Mouse (Mus musculus) midbrain, postnatal 0 days (tissue): ENCODE data around the gene Med29. TPM values are rescaled to one million over a fixed set of nuclear protein-coding genes. Genes with fewer than 3 reads are reported as not detected.

Source experiments
- ATAC-seq: fragments of 200-750 bp; cut with Nextera tagmentation; 2 replicates; pipeline ENCODE4 v1.8.0; 2017; ENCODE audit warnings: moderate number of reproducible peaks, mild to moderate bottlenecking, moderate TSS enrichment, moderate library complexity; ENCODE audit not compliant: low FRiP score
- DNase-seq: peaks from one replicate; pipeline ENCODE4 v3.0.0-alpha.2; 2015; ENCODE audit warnings: low spot score
- H3K27ac ChIP-seq: fragments of 300-500 bp; sonication (generic); 2 replicates; pipeline ENCODE4 v1.5.1; 2014; ENCODE audit warnings: low read depth, mild to moderate bottlenecking, low read length, mixed read lengths
- H3K27me3 ChIP-seq: fragments of 300-500 bp; sonication (generic); 2 replicates; pipeline ENCODE4 v1.6.1; 2014; ENCODE audit warnings: low read length, control low read depth, mixed read lengths; ENCODE audit not compliant: insufficient read depth
- H3K36me3 ChIP-seq: fragments of 300-500 bp; sonication (generic); 2 replicates; pipeline ENCODE4 v1.6.1; 2014; ENCODE audit warnings: low read length, control low read depth, mixed read lengths; ENCODE audit not compliant: insufficient read depth
- H3K4me1 ChIP-seq: fragments of 300-500 bp; sonication (generic); 2 replicates; pipeline ENCODE4 v1.6.1; 2014; ENCODE audit warnings: mild to moderate bottlenecking, control low read depth, antibody characterized with exemption, low read length, mixed read lengths; ENCODE audit not compliant: insufficient read depth
- H3K4me2 ChIP-seq: fragments of 300-500 bp; sonication (generic); 2 replicates; pipeline ENCODE4 v1.6.1; 2014; ENCODE audit warnings: low read depth, mild to moderate bottlenecking, low read length, mixed read lengths; ENCODE audit not compliant: poor library complexity, severe bottlenecking
- H3K4me3 ChIP-seq: fragments of 300-500 bp; sonication (generic); 2 replicates; pipeline ENCODE4 v1.5.1; 2014; ENCODE audit warnings: low read depth, mild to moderate bottlenecking, low read length, moderate library complexity
- H3K9ac ChIP-seq: fragments of 300-500 bp; sonication (generic); replicated peaks from 2 replicates; pipeline ENCODE4 v1.6.1; 2014; ENCODE audit warnings: mild to moderate bottlenecking, low read length, moderate library complexity, mixed read lengths; ENCODE audit not compliant: poor library complexity, severe bottlenecking
- H3K9me3 ChIP-seq: fragments of 300-500 bp; sonication (generic); 2 replicates; pipeline ENCODE4 v1.6.1; 2016; ENCODE audit warnings: low read length, control low read depth
- CTCF ChIP-seq: IDR thresholded peaks from 2 replicates; pipeline ENCODE4 v1.5.1; 2016; ENCODE audit warnings: antibody characterized with exemption, mild to moderate bottlenecking
- WGBS: fragments of 180-500 bp; shearing (Covaris S2); extraction: QIAGEN DNeasy Blood & Tissue Kit; methylation state at CpG from one replicate; pipeline ENCODE4 v1.1.7; 2014; 5-methylcytosine and 5-hydroxymethylcytosine counted together
- polyA plus RNA-seq: library from polyadenylated mRNA; unstranded; fragments of >200 nt; fragmentation: Nextera tagmentation; extraction: Ambion mirVana; gene quantifications from 2 replicates; pipeline ENCODE4 v1.2.1, GENCODE M21; 2015
- total RNA-seq: library from RNA; depleted of rRNA; stranded (reverse); fragments of >200 nt; gene quantifications from 2 replicates; pipeline ENCODE4 v1.2.3, GENCODE M21; 2014

Gene Med29
- total and polyA plus RNA-seq, 2 experiments from 2014 or later: 37.9 to 41.6 TPM

DNA sequence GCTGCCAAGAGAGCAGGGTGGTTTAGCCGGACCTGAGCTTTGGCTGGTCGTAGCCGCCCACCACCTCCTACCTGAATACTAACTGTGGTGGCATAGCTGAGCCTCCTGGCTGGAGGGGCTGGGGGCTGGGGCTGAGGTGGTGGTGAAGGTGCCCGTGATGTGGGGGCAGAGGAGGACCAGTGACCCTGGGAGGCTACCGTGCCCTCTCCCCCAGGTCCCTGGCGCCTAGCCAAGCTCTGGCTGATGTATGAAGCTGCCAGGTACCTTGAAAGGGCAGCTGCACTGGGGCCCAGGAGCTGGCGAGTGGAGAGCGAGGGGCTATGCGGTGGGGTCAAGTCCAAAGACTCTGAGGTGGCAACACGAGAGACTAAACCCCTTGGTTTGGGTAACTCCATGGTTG is 32.7 kb downstream of the Med29 start:
- no peak overlapping the region for H3K9ac ChIP-seq
- H3K36me3 ChIP-seq: peaks cover 23% of the 10 kb centered on the region
- H3K4me3 ChIP-seq: no peak overlapping the region
- ATAC-seq: no peak
- H3K4me2 ChIP-seq: no peak overlapping the region
- no peak for TF ChIP-seq CTCF
- no peak for DNase-seq
- WGBS: 91% methylated on average over 10 of the region's 10 CpGs
- no peaks in the 10 kb centered on the region for H3K9me3 ChIP-seq
- H3K4me1 ChIP-seq: no peaks in the 10 kb centered on the region
- no peak overlapping the region for H3K27ac ChIP-seq
- H3K27me3 ChIP-seq: no peaks in the 10 kb centered on the region

DNA sequence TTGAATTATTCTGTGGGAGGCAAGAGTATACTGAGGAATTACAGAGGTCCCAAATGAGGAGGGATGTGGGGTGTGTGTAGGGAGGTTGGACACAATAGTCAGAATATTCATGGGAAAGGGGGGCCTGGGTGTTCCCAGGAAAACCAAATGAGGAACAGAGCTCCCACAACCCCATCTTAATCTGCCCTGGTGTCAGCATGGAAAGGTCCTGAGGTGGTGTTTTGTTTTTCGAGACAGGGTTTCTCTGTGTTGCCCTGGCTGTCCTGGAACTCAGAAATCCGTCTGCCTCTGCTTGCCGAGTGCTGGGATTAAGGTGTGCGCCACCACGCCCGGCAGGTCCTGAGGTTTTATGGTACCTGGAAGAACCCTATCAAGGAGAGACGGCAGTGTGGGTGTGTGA is 34.1 kb downstream of the Med29 start:
- DNase-seq (no peak), ATAC-seq (no peak)
- no peak for TF ChIP-seq CTCF
- H3K4me3 ChIP-seq: no peak overlapping the region
- H3K27ac ChIP-seq: peak overlapping the region; percentile 2; the same call in 1 of the 2 replicates
- H3K27me3 ChIP-seq: no peaks in the 10 kb centered on the region
- no peak overlapping the region for H3K9ac ChIP-seq
- 40% methylated on average over 7 of the region's 7 CpGs for WGBS
- H3K9me3 ChIP-seq: no peaks in the 10 kb centered on the region
- no peak overlapping the region for H3K4me2 ChIP-seq
- H3K36me3 ChIP-seq: peaks cover 21% of the 10 kb centered on the region
- no peaks in the 10 kb centered on the region for H3K4me1 ChIP-seq

DNA sequence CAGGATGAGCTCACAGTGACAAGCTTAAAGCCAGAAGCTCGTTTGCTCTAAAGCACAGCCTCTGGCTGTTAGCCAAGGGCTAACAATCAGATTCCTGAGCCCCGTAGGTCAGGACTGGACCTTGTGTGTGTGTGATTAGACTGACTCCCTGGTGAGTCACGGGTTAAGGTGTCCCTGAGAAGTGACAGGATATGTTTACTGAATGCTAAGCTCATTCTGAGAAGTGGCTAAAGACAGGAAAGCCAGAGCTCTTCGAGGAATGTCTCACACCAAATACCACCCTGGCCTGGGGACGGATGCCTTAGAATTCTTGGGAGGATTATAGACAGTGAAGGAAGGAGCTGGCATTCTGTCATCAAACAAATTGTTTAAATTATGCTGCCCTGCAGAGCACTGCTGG is 34.5 kb downstream of the Med29 start:
- Histone ChIP-seq H3K27me3 (no peaks in the 10 kb centered on the region), H3K9ac (peak overlapping the region; percentile 34; the same call in 1 of the 2 replicates), H3K36me3 (peaks cover 26% of the 10 kb centered on the region), H3K4me2 (no peak overlapping the region), H3K27ac (peak overlapping the region; percentile 2), H3K4me3 (no peak overlapping the region), H3K9me3 (no peaks in the 10 kb centered on the region), H3K4me1 (no peaks in the 10 kb centered on the region)
- ATAC-seq (no peak), DNase-seq (no peak)
- WGBS: 2% methylated on average over 5 of the region's 5 CpGs
- no peak for TF ChIP-seq CTCF

DNA sequence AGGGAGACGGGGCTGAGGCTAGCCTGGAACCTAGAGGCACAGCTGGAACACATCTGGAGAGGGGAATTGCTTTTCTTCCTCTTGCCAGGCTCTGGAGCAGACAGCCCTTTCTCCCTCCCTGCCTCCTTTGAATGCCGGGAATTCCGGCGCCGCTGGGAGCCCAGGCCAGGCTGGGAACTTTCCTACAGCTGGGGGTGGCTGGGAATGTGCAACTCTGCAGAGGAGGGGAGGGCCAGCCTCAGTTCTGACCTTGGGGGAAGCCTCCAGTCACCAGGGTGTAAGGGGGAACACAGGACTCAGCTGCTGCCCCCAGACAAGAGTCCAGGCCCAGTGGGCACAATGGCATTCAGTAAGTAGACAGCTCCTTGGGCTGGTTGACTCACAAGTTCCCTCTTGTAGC is 35.5 kb downstream of the Med29 start:
- no peak for ATAC-seq
- Histone ChIP-seq H3K9ac (no peak overlapping the region; the same call in 1 of the 2 replicates), H3K4me3 (no peak overlapping the region), H3K4me1 (no peaks in the 10 kb centered on the region; the same call in 1 of the 2 replicates), H3K27me3 (no peaks in the 10 kb centered on the region), H3K27ac (peak overlapping the region; percentile 2; the same call in 1 of the 2 replicates), H3K36me3 (peaks cover 22% of the 10 kb centered on the region), H3K4me2 (no peak overlapping the region), H3K9me3 (no peaks in the 10 kb centered on the region)
- DNase-seq: no peak
- WGBS: 8% methylated on average over 5 of the region's 5 CpGs
- TF ChIP-seq CTCF: no peak

DNA sequence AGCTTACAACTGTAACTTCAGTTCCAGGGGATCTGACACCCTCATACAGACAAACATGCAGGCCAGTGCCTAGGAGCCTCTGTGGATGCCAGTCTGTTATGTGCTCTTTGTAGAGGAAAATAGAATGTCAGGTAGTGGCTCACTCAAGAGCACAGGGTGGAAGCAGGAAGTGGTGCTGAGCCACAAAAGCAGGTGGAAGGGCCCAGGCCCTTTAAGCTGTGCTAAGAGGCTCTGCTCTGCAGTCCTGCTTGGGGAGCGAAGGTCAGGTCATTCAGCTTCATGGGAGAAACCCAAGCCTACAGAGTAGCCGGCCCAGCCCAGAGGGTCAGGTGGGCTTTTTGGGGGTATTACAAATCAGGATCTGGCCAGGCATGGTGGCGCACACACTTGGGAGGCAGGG is 37.3 kb downstream of the Med29 start:
- H3K4me2 ChIP-seq: no peak overlapping the region
- no peak overlapping the region for H3K4me3 ChIP-seq
- DNase-seq (no peak), ATAC-seq (no peak)
- WGBS: 82% methylated on average over 3 of the region's 3 CpGs
- no peaks in the 10 kb centered on the region for H3K9me3 ChIP-seq
- no peak overlapping the region for H3K9ac ChIP-seq
- no peaks in the 10 kb centered on the region for H3K27me3 ChIP-seq
- H3K27ac ChIP-seq: no peak overlapping the region
- H3K36me3 ChIP-seq: peaks cover 15% of the 10 kb centered on the region
- H3K4me1 ChIP-seq: peaks cover 5% of the 10 kb centered on the region; the same call in 1 of the 2 replicates
- TF ChIP-seq CTCF: no peak

DNA sequence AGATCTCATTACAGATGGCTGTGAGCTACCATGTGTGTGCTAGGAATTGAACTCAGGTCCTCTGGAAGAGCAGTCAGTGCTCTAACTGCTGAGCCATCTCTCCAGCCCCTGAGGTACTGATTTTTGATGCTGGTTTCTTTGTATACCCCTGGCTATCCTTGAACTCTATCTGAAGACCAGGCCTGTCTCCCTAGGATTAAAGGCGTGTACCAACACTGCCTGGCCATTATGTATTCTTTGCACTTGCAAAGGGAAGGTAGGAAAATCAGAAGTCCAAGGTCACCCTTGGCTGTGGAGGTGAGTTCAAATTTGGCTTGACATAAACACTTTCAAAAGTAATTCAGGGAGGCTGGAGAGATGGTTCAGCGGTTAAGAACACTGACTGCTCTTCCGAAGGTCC is 37.9 kb downstream of the Med29 start:
- peaks cover 13% of the 10 kb centered on the region; the same call in 1 of the 2 replicates for H3K36me3 ChIP-seq
- no peak for TF ChIP-seq CTCF
- no peaks in the 10 kb centered on the region for H3K27me3 ChIP-seq
- no peak overlapping the region for H3K9ac ChIP-seq
- H3K9me3 ChIP-seq: no peaks in the 10 kb centered on the region
- DNase-seq (no peak), ATAC-seq (no peak)
- 91% methylated on average over 3 of the region's 3 CpGs for WGBS
- H3K4me2 ChIP-seq: no peak overlapping the region
- H3K27ac ChIP-seq: no peak overlapping the region
- peaks cover 7% of the 10 kb centered on the region; the same call in 1 of the 2 replicates for H3K4me1 ChIP-seq
- no peak overlapping the region for H3K4me3 ChIP-seq
